Mouse (Mus musculus) testis, postnatal 10 days (tissue): ENCODE results near the gene Scn3a.

Source experiments
- DNase-seq: peaks from one replicate; pipeline ENCODE4 v3.0.0; 2021; ENCODE audit warnings: low spot score

Scn3a gene

GRCm38 (mm10) chr2:65413746-65414145, 153.7 kb downstream of the Scn3a start:
- DNase-seq, result no peak
